Mouse (Mus musculus) urinary bladder, postnatal 25 days (tissue): ENCODE data around the gene Flywch2.
"Not testable (repeated sequence)": the region's sequence is repeated elsewhere in the genome, so short reads cannot be mapped to it uniquely, and the experiment has no call there.

Experiments
- DNase-seq: peaks from one replicate; pipeline ENCODE4 v3.0.0; 2022; ENCODE audit warnings: low spot score

Gene Flywch2

GRCm38 (mm10) chr17:23790269-23791078, 4.6 kb upstream of the Flywch2 start, which contains the start of gene Srrm2:
Gene Srrm2 (plus strand): TSS chr17:23790532.
- peak; percentile 32 for DNase-seq

GRCm38 (mm10) chr17:23789749-23790268, 3.9 kb upstream of the Flywch2 start:
- no peak for DNase-seq

GRCm38 (mm10) chr17:23788973-23789372, 3.1 kb upstream of the Flywch2 start:
- no peak for DNase-seq

- DNase-seq: no peak
These were observed 640 bp upstream of the Flywch2 start for GRCm38 (mm10) chr17:23786510-23786931.

GRCm38 (mm10) chr17:23783352-23783751, 2.5 kb downstream of the Flywch2 start:
- no peak for DNase-seq

GRCm38 (mm10) chr17:23778447-23778846, 7.4 kb downstream of the Flywch2 start:
- no peak for DNase-seq

GRCm38 (mm10) chr17:23777141-23777540, 8.7 kb downstream of the Flywch2 start:
- DNase-seq: no peak

GRCm38 (mm10) chr17:23776216-23776615, 9.7 kb downstream of the Flywch2 start:
- DNase-seq: no peak

GRCm38 (mm10) chr17:23774090-23774489, 11.8 kb downstream of the Flywch2 start:
- DNase-seq: peak; percentile 69

GRCm38 (mm10) chr17:23773676-23774075, 12.2 kb downstream of the Flywch2 start:
- no peak for DNase-seq

- DNase-seq: not testable (repeated sequence)
These were observed 13.7 kb downstream of the Flywch2 start for GRCm38 (mm10) chr17:23772219-23772556.

- peak; percentile 92 for DNase-seq
These were observed 14.3 kb downstream of the Flywch2 start, which contains the start of gene Flywch1 for GRCm38 (mm10) chr17:23771284-23772218. Gene Flywch1 (minus strand): TSS chr17:23771602.

- DNase-seq: no peak
These were observed 15.0 kb downstream of the Flywch2 start for GRCm38 (mm10) chr17:23770896-23771283.

GRCm38 (mm10) chr17:23770493-23770892, 15.4 kb downstream of the Flywch2 start:
- no peak for DNase-seq

- no peak for DNase-seq
These were observed 22.9 kb downstream of the Flywch2 start for GRCm38 (mm10) chr17:23762976-23763375.

GRCm38 (mm10) chr17:23761155-23761554, 24.7 kb downstream of the Flywch2 start:
- no peak for DNase-seq

- DNase-seq: no peak
These were observed 25.6 kb downstream of the Flywch2 start for GRCm38 (mm10) chr17:23760231-23760630.

- DNase-seq: no peak
These were observed 27.1 kb downstream of the Flywch2 start for GRCm38 (mm10) chr17:23758801-23759200.

GRCm38 (mm10) chr17:23757581-23757980, 28.3 kb downstream of the Flywch2 start:
- DNase-seq: no peak

- no peak for DNase-seq
These were observed 30.2 kb downstream of the Flywch2 start for GRCm38 (mm10) chr17:23755689-23756088.

GRCm38 (mm10) chr17:23749400-23750191, 36.3 kb downstream of the Flywch2 start:
- no peak for DNase-seq
